Mouse (Mus musculus) B cell, adult (primary cell): ENCODE measurements around the gene Reg3b. TPM values are rescaled to one million over a fixed set of nuclear protein-coding genes. Genes with fewer than 3 reads are reported as not detected.

Source experiments
- total RNA-seq: library from RNA; stranded (reverse); gene quantifications from 4 replicates; pipeline ENCODE4 v1.2.4, GENCODE M21; 2023; ENCODE audit not compliant: inconsistent age

The Reg3b gene
- not detected in 4 replicates for total RNA-seq

GRCm38 (mm10) chr6:78370357-78370756, at the start of gene Reg3b:
Gene Reg3b, plus strand, starts transcription at chr6:78370657.

DNA sequence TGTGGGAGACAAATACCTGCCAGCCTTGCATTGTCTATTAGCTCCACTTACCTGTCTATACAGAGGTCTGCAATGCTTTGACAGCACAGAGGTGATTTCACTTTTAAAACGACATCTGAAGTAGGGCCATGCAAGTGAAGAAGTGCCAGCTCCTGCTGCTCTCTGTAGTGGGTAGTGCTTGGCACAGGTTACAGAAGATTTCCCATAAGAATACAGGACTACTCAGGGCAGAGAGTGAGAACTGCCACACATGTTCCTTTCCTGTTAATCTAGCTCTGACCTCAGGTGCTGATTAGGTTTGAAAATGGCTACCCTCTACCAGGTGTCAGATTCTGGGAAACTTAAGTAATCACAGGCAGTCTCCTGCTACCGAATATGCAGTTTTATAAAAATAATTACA, 8.3 kb downstream of the Reg3b start, which contains the start of gene Reg3d:
Gene Reg3d, minus strand, starts transcription at position 101 of the 400 bp plus-strand sequence.

DNA sequence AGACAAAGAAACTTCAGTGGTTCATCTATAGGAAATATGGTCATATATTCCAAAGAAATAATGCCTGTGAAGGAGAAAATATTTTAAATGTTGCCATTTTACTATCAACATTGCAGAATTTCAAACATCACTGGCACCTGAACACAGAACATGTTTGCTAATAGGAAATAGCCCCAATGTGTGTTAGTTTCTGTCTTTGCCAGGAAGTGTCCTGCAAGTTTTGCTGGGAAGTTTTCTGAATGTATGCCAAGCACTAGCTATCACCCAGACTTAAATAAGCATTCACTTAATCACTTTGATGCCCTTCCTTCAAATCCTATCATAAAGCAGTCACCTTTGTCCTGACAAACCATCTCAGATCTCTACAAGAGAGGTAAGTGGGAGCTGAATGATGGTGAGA, 10.0 kb downstream of the Reg3b start, which contains the start of gene Reg3a:
Gene Reg3a, plus strand, starts transcription at position 301 of the 400 bp plus-strand sequence.

DNA sequence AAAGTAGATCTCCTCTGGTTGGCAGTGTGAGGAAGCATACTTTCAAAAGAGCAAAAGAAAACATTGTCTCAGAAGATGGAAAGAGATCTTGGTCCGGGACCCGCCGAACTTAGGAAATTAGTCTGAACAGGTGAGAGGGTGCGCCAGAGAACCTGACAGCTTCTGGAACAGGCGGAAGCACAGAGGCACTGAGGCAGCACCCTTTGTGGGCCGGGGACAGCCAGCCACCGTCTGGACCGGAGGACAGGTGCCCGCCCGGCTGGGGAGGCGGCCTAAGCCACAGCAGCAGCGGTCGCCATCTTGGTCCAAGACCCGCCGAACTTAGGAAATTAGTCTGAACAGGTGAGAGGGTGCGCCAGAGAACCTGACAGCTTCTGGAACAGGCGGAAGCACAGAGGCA, 24.9 kb downstream of the Reg3b start, which contains the start of gene Reg2:
Gene Reg2, plus strand, starts transcription at position 301 of the 400 bp plus-strand sequence.

GRCm38 (mm10) chr6:78422411-78422810, 52.0 kb downstream of the Reg3b start, which contains the start of gene Reg1:
Gene Reg1, plus strand, starts transcription at chr6:78422711.

Other genes with a start within 250 kb of the Reg3b start
- not detected in 4 replicates for gene Reg3d, start 8.2 kb downstream of the Reg3b start, total RNA-seq
- gene Reg3a, start 10.1 kb downstream of the Reg3b start, total RNA-seq: not detected in 4 replicates
- gene Reg2, start 25.0 kb downstream of the Reg3b start, total RNA-seq: not detected in 4 replicates
- gene Reg1, start 52.1 kb downstream of the Reg3b start, total RNA-seq: 0.71 TPM in 1 of 4 replicates, not detected in the others
- not detected in 4 replicates for gene Reg3g, start 98.2 kb downstream of the Reg3b start, total RNA-seq